Mouse (Mus musculus): Measurements from ENCODE around the gene Cdip1.

- no peak for TF ChIP-seq POLR2A (IDR thresholded peaks at IDR 0.05; ENCODE audit: extremely low read depth, insufficient read depth, low read length)
- no peak for TF ChIP-seq CTCF (IDR thresholded peaks at IDR 0.05; ENCODE audit: low read depth, low read length)
Measured at GRCm38 (mm10) chr16:4701211-4701610, 88.9 kb downstream of the Cdip1 start.
